Mouse (Mus musculus): Measurements from ENCODE around the gene Sptlc2.
A peak's percentile ranks its signal among the peaks of the same experiment; 100 is the strongest.

GRCm38 (mm10) chr12:87283706-87284105 lies 104.4 kb downstream of the Sptlc2 start:
- no peak for TF ChIP-seq POLR2A (IDR thresholded peaks at IDR 0.05; ENCODE audit: insufficient read depth, low read length)
- TF ChIP-seq CTCF (IDR thresholded peaks at IDR 0.05; ENCODE audit: low read depth, low read length): no peak
- TF ChIP-seq EP300 (IDR thresholded peaks at IDR 0.05; ENCODE audit: insufficient read depth, low read depth, low read length): peak; percentile 52; the same call in 1 of the 2 replicates
